Mouse (Mus musculus) hindbrain, embryonic 11.5 days (tissue): ENCODE results near the gene Mgam. TPM values are rescaled to one million over a fixed set of nuclear protein-coding genes. Genes with fewer than 3 reads are reported as not detected.
"Not testable (repeated sequence)": the region's sequence is repeated elsewhere in the genome, so short reads cannot be mapped to it uniquely, and the experiment has no call there.

Experiments used
- ATAC-seq: fragments of 200-750 bp; cut with Nextera tagmentation; 2 replicates; pipeline ENCODE4 v1.8.0; 2017; ENCODE audit warnings: mild to moderate bottlenecking, moderate TSS enrichment, moderate library complexity; ENCODE audit not compliant: low FRiP score
- DNase-seq: peaks from one replicate; pipeline ENCODE4 v3.0.0-alpha.2; 2015; ENCODE audit warnings: low spot score
- H3K27ac ChIP-seq: fragments of 300-500 bp; sonication (generic); 2 replicates; pipeline ENCODE4 v1.5.1; 2014; ENCODE audit warnings: mild to moderate bottlenecking, low read depth, low read length
- H3K27me3 ChIP-seq: fragments of 300-500 bp; sonication (generic); 2 replicates; pipeline ENCODE4 v1.6.1; 2014; ENCODE audit warnings: mild to moderate bottlenecking, low read length, moderate library complexity, mixed read lengths; ENCODE audit not compliant: control insufficient read depth, insufficient read depth
- H3K36me3 ChIP-seq: fragments of 300-500 bp; sonication (generic); 2 replicates; pipeline ENCODE4 v1.6.1; 2014; ENCODE audit warnings: mild to moderate bottlenecking, low read length, moderate library complexity, mixed read lengths; ENCODE audit not compliant: control insufficient read depth, insufficient read depth
- H3K4me1 ChIP-seq: fragments of 300-500 bp; sonication (generic); replicated peaks from 2 replicates; pipeline ENCODE4 v1.6.1; 2014; ENCODE audit warnings: low read length, mixed read lengths; ENCODE audit not compliant: control insufficient read depth, insufficient read depth
- H3K4me2 ChIP-seq: fragments of 300-500 bp; sonication (generic); replicated peaks from 2 replicates; pipeline ENCODE4 v1.6.1; 2014; ENCODE audit warnings: mild to moderate bottlenecking, low read depth, low read length
- H3K4me3 ChIP-seq: fragments of 300-500 bp; sonication (generic); 2 replicates; pipeline ENCODE4 v1.5.1; 2014; ENCODE audit warnings: low read depth, low read length
- H3K9ac ChIP-seq: fragments of 300-500 bp; sonication (generic); 2 replicates; pipeline ENCODE4 v1.6.1; 2014; ENCODE audit warnings: low read depth, low read length
- H3K9me3 ChIP-seq: fragments of 300-500 bp; sonication (generic); 2 replicates; pipeline ENCODE4 v1.6.1; 2016; ENCODE audit warnings: low read length; ENCODE audit not compliant: control insufficient read depth
- WGBS: fragments of 180-500 bp; shearing (Covaris S2); extraction: QIAGEN DNeasy Blood & Tissue Kit; methylation state at CpG from one replicate; pipeline ENCODE4 v1.1.7; 2014; 5-methylcytosine and 5-hydroxymethylcytosine counted together
- polyA plus RNA-seq: library from polyadenylated mRNA; unstranded; fragments of >200 nt; fragmentation: Nextera tagmentation; extraction: Ambion mirVana; gene quantifications from 2 replicates; pipeline ENCODE4 v1.2.1, GENCODE M21; 2014

Mgam gene
- polyA plus RNA-seq = not detected in 2 replicates

DNA sequence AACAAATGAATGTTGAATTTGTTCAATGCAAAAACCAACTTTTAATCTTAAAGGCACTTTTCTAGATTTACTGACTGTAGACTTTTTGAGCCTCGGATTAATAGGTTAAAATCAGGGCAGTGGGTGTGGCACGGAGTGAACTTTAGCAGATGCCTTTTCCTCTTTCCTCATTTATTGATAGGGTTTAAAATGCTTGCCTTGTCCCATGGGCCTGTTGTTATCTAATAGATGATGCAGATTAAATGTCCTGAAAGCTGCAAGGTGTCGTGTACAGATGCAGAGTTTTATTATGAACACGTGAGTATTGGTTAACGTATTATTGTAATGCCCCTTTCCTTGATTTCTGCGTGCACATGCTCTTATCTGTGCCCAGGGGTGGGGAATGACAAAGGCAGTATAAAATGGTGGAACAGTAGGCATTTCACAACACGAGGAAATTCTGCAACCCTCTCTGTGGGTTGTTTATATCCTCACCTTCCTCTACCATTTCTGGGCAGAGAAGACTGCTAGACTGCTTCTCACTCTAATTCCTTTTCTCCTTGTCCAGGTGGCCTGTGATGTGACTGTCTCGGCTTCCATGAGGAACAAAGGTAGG, at the start of gene Mgam:
Gene Mgam, plus strand, starts transcription at position 426 of the 595 bp plus-strand sequence.
- no peak within 1 kb of the TSS for H3K4me3 ChIP-seq
- ATAC-seq (no peak), DNase-seq (no peak)
- H3K9ac ChIP-seq = no peak within 1 kb of the TSS
- H3K4me1 ChIP-seq = no peaks in the 10 kb centered on the region
- H3K4me2 ChIP-seq = no peak within 1 kb of the TSS
- no peaks in the 10 kb centered on the region for H3K36me3 ChIP-seq
- H3K27ac ChIP-seq = no peak within 1 kb of the TSS
- H3K27me3 ChIP-seq = no peaks in the 10 kb centered on the region
- H3K9me3 ChIP-seq = no peaks in the 10 kb centered on the region
- WGBS = 87% methylated on average over 8 of the region's 8 CpGs

DNA sequence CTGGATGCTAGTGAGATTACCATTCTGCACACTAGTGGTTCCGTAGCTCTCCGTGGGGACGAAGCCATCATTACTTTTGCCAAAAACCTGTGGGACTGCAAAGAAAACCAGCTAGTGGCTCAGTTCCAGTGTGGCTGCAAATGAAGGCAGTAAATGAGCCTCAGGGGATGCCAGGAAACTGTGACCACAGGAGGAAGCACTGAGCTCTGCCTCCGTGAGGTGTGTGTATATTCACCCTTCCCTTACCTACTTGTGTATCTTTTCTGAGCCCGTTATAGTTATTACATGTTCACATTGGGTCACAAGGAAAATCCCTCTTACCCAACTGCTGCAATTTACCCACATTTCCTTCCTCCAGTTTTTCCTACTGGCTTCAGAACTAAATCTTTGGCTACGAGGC, 44.3 kb upstream of the Mgam start:
- Histone ChIP-seq H3K4me3 (no peak overlapping the region), H3K9ac (no peak overlapping the region), H3K4me1 (no peaks in the 10 kb centered on the region), H3K9me3 (no peaks in the 10 kb centered on the region), H3K36me3 (no peaks in the 10 kb centered on the region), H3K27ac (no peak overlapping the region), H3K4me2 (no peak overlapping the region), H3K27me3 (no peaks in the 10 kb centered on the region)
- DNase-seq = no peak
- ATAC-seq = no peak
- 93% methylated on average over 6 of the region's 6 CpGs for WGBS

DNA sequence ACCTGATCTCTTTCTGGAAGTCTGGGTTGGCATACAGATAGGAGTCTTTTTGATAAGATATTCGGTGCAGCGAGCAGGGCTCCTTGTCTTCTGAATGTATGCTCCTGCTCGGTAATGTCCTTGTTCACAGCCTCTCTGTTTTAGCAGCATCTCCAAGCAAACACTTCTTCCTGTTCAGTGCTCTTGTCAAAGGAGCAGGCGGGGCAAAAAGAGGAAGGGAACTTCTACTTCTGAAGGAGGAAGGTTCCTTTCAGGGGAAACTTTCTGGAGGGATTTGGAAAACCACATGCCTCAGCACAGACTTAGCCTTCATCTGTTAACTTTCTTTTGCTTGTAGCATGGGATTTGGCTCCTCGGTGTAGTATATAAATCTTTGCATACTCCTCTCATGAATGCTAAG, 43.0 kb upstream of the Mgam start, which contains the start of gene Clec5a:
Gene Clec5a, minus strand, starts transcription at position 177 of the 400 bp plus-strand sequence.
- 88% methylated on average over 5 of the region's 5 CpGs for WGBS
- no peaks in the 10 kb centered on the region for H3K27me3 ChIP-seq
- no peak for DNase-seq

DNA sequence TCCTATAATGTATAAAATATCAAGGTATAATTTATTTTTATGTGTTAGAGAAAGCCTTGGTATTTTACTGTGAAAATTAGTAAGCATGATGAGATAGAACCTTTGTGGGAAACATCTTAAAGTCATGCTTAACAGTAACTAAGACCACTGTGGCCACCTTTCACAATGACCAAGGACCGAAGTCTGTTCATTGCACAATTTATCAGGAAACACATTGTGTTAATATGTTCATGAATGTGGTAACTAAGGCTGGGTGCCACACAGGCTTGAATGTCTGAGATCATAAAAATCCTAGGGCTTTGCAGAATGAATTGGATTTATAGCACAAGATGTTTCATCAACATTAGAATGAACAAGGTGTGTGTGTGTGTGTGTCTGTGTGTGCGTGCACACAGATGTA, 40.3 kb upstream of the Mgam start:
- no peak overlapping the region for H3K4me2 ChIP-seq
- H3K4me1 ChIP-seq = no peaks in the 10 kb centered on the region
- 93% methylated on average over 2 of the region's 2 CpGs for WGBS
- no peaks in the 10 kb centered on the region for H3K9me3 ChIP-seq
- DNase-seq (no peak), ATAC-seq (no peak)
- no peaks in the 10 kb centered on the region for H3K36me3 ChIP-seq
- H3K4me3 ChIP-seq = no peak overlapping the region
- no peak overlapping the region for H3K27ac ChIP-seq
- H3K9ac ChIP-seq = no peak overlapping the region
- H3K27me3 ChIP-seq = no peaks in the 10 kb centered on the region

More for the DNA sequence above, 43.0 kb upstream of the Mgam start, which contains the start of gene Clec5a:
- Histone ChIP-seq H3K4me3 (no peak within 1 kb of the TSS), H3K36me3 (no peaks in the 10 kb centered on the region), H3K9me3 (no peaks in the 10 kb centered on the region), H3K9ac (no peak within 1 kb of the TSS), H3K4me2 (no peak within 1 kb of the TSS), H3K4me1 (no peaks in the 10 kb centered on the region), H3K27ac (no peak within 1 kb of the TSS)
- no peak for ATAC-seq

DNA sequence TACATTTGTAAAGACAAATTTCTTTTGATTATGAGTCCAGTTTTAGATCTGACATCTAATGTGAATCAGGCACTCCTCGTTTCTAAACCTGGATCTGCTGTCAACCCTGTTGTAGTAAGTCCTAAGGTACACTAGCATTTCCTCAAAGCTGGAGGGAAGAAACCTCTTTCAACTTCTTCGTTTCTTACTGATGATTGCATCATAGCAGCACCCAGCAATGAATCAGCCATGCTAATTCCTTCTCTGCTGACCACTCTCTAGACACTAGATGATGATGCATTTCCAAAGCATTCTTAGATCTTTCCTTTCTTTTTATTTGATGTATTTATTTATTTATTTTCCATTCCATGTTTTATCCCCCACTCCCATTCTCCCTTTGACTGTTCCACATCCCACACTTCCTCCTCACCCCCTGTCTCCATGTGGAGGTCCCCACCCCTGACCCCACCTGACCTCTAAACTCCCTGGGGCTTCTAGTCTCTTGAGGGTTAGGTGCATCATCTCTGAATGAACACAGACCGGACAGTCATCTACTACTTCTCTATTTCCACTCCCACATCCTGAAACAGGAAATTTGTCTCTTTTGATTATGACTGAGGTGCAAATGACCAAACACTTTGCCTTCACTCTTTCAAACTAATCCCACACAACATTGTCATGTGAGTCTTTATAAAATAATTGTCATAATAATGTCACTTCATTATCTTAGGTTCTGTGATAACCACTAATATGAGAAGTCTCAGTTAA, 33.7 kb upstream of the Mgam start:
- DNase-seq (no peak), ATAC-seq (no peak)
- Histone ChIP-seq H3K4me2 (no peak overlapping the region), H3K4me3 (no peak overlapping the region), H3K36me3 (no peaks in the 10 kb centered on the region), H3K27ac (no peak overlapping the region), H3K27me3 (no peaks in the 10 kb centered on the region), H3K9ac (no peak overlapping the region), H3K9me3 (no peaks in the 10 kb centered on the region), H3K4me1 (no peaks in the 10 kb centered on the region)
- 82% methylated on average over 3 of the region's 3 CpGs for WGBS

DNA sequence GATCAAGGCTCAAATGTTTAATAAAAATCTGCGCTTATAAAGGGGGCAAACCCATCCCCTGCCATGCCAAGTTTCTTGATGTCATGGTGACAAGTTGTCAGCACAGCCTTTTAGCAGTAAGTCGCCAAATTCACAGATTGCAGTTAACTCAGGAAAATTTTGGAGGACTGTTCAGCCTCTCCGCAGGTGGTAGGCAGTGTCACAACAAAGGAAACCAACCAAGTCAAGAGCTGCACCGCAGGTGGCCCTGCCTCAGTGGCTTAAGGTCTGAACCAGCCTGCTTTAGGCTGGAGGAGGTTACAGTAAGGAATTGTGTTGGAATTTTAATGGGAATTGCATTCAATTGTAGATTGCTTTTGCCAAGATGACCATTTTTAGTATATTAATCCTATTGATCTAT, 30.1 kb upstream of the Mgam start:
- not testable (repeated sequence) for H3K9ac ChIP-seq, H3K4me3 ChIP-seq, H3K9me3 ChIP-seq, H3K4me2 ChIP-seq, H3K4me1 ChIP-seq, H3K36me3 ChIP-seq, DNase-seq, H3K27me3 ChIP-seq, ATAC-seq, H3K27ac ChIP-seq
- WGBS = 31% methylated on average over 4 of the region's 4 CpGs

DNA sequence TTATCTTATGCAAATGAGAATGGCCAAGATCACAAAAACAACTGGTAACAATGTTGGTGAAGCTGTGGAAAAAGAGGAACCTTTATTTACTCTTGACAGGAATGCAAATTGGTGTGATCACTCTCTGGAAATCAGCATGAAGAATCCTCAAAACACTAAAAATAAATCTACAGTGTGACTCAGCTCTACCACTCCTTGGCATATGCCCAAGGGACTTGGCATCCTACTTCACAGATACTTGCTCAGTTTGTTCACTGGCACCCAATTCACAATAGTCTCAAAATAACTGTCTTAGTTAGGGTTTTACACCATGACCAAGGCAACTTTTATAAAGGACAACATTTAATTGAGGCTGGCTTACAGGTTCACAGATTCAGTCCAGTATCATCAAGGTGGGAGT, 21.2 kb upstream of the Mgam start:
- no peak for DNase-seq
- Histone ChIP-seq H3K4me3 (no peak overlapping the region), H3K4me1 (no peaks in the 10 kb centered on the region), H3K27ac (no peak overlapping the region), H3K9ac (no peak overlapping the region), H3K36me3 (no peaks in the 10 kb centered on the region), H3K9me3 (no peaks in the 10 kb centered on the region), H3K27me3 (no peaks in the 10 kb centered on the region), H3K4me2 (no peak overlapping the region)
- no peak for ATAC-seq

DNA sequence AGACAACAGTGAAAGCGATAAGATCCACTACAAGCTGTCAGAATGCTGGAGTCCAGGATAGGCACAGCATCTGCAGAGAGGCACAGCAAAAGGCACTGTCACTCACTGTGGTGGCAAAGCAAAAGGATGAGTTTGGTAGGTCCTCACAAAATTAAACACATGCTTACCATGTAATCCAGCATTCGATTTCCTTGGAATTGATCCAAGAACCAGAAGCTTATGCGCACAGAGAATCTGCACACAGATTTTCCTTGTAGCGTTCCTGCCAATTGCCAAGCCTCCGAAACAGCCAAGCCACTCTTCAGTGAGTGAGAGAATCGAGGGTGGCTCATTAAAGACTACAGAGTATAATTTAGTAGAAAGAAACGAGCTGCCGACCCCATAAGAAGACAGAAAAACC, 18.4 kb upstream of the Mgam start:
- no peaks in the 10 kb centered on the region for H3K4me1 ChIP-seq
- H3K4me2 ChIP-seq = no peak overlapping the region
- no peak overlapping the region for H3K4me3 ChIP-seq
- no peak overlapping the region for H3K9ac ChIP-seq
- no peaks in the 10 kb centered on the region for H3K36me3 ChIP-seq
- WGBS = 86% methylated on average over 8 of the region's 8 CpGs
- H3K9me3 ChIP-seq = no peaks in the 10 kb centered on the region
- H3K27me3 ChIP-seq = no peaks in the 10 kb centered on the region
- no peak overlapping the region for H3K27ac ChIP-seq
- ATAC-seq (no peak), DNase-seq (no peak)

DNA sequence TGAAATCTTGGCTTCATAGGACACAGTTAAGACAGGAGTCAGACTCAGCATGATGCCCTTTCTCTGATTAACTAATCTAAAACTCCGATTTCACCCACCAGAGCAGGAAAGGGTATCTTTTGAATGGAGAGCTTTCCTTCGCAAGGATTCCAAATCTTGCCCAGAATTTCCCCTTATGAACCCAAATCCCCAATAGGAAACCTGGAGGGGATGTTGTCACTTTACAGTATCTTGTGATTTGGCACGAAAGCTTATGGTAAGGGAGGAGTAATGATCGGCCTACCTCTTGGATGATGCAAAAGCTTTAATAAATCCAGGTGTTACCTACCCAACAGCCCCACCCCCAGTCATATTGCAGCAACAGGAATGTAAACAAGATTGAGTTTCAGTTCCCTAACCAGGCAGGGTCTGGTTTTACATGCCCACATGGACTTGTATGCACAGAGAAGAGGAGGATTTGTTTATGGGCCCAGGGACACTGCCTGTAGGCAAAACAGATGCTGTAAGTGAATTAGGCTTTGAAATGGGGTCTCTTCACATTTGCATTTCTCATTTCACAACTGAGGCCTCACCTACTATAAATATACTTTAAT, 15.3 kb upstream of the Mgam start, which contains the start of gene Tas2r138:
Gene Tas2r138, minus strand, starts transcription at position 51 of the 593 bp plus-strand sequence.
- H3K27me3 ChIP-seq = no peaks in the 10 kb centered on the region
- ATAC-seq = no peak
- H3K4me3 ChIP-seq = no peak within 1 kb of the TSS
- no peak within 1 kb of the TSS for H3K4me2 ChIP-seq
- no peak within 1 kb of the TSS for H3K27ac ChIP-seq
- no peaks in the 10 kb centered on the region for H3K36me3 ChIP-seq
- DNase-seq = no peak
- 89% methylated on average over 4 of the region's 4 CpGs for WGBS
- no peaks in the 10 kb centered on the region for H3K9me3 ChIP-seq
- H3K4me1 ChIP-seq = no peaks in the 10 kb centered on the region
- H3K9ac ChIP-seq = no peak within 1 kb of the TSS
